Mouse (Mus musculus): ENCODE data around the gene 1600002K03Rik. TPM values are rescaled to one million over a fixed set of nuclear protein-coding genes. Genes with fewer than 3 reads are reported as not detected.

Gene 1600002K03Rik
- total RNA-seq, 2 experiments from 2014 or later, result 7.0 to 7.4 TPM

Other genes with a start within 250 kb of the 1600002K03Rik start
- gene Arid3a, start 245.9 kb upstream of the 1600002K03Rik start, total RNA-seq (2021), result 1 to 10 TPM; 7.5 to 8.5 TPM
- gene Wdr18, start 212.8 kb upstream of the 1600002K03Rik start, total RNA-seq (2021), result 10 to 100 TPM; 44.8 to 47.0 TPM
- gene Grin3b, start 202.2 kb upstream of the 1600002K03Rik start, total RNA-seq (2021), result under 1 TPM in 1 of 2 experiments, not detected in 1; 0.15 TPM
- gene Tmem259, start 188.6 kb upstream of the 1600002K03Rik start, total RNA-seq (2021), result 100 to 1,000 TPM; 124 TPM
- gene Cnn2, start 184.4 kb upstream of the 1600002K03Rik start, total RNA-seq (2021), result 1 to 10 TPM; 5.4 to 5.6 TPM
- 10 to 100 TPM; 10.7 to 11.0 TPM for gene Abca7, start 176.4 kb upstream of the 1600002K03Rik start, total RNA-seq (2021)
- gene Arhgap45, start 156.3 kb upstream of the 1600002K03Rik start, total RNA-seq (2021), result 1 to 10 TPM; 3.7 to 4.4 TPM
- 10 to 100 TPM; 77.8 to 79.1 TPM for gene Polr2e, start 133.1 kb upstream of the 1600002K03Rik start, total RNA-seq (2021)
- 100 to 1,000 TPM; 440 to 464 TPM for gene Gpx4, start 125.8 kb upstream of the 1600002K03Rik start, total RNA-seq (2021)
- gene Sbno2, start 67.4 kb upstream of the 1600002K03Rik start, total RNA-seq (2021), result 10 to 100 TPM; 22.4 to 23.4 TPM
- 10 to 100 TPM; 96.8 to 97.7 TPM for gene Stk11, start 57.1 kb upstream of the 1600002K03Rik start, total RNA-seq (2021)
- 100 to 1,000 TPM; 332 to 344 TPM for gene Atp5d, start 34.3 kb upstream of the 1600002K03Rik start, total RNA-seq (2021)
- 100 to 1,000 TPM; 331 to 341 TPM for gene Cbarp, start 32.1 kb upstream of the 1600002K03Rik start, total RNA-seq (2021)
- 10 to 100 TPM; 53.1 to 54.5 TPM for gene Midn, start 24.7 kb upstream of the 1600002K03Rik start, total RNA-seq (2021)
- 100 to 1,000 TPM in 1 of 2 experiments, 10 to 100 TPM in 1; 88.3 to 103 TPM for gene Cirbp, start 7.0 kb upstream of the 1600002K03Rik start, total RNA-seq (2021)
- 1 to 10 TPM; 7.1 to 9.7 TPM for gene Efna2, start 6.5 kb downstream of the 1600002K03Rik start, total RNA-seq (2021)
- 10 to 100 TPM; 41.4 to 49.6 TPM for gene Mum1, start 53.5 kb downstream of the 1600002K03Rik start, total RNA-seq (2021)
- gene Ndufs7, start 76.2 kb downstream of the 1600002K03Rik start, total RNA-seq (2021), result 100 to 1,000 TPM; 201 to 210 TPM
- 10 to 100 TPM; 29.8 to 33.1 TPM for gene Gamt, start 88.1 kb downstream of the 1600002K03Rik start, total RNA-seq (2021)
- 10 to 100 TPM; 91.2 to 95.4 TPM for gene Dazap1, start 88.5 kb downstream of the 1600002K03Rik start, total RNA-seq (2021)
- 100 to 1,000 TPM; 926 to 932 TPM for gene Rps15, start 119.5 kb downstream of the 1600002K03Rik start, total RNA-seq (2021)
- 100 to 1,000 TPM in 1 of 2 experiments, 10 to 100 TPM in 1; 98.3 to 110 TPM for gene Apc2, start 123.0 kb downstream of the 1600002K03Rik start, total RNA-seq (2021)
- 10 to 100 TPM; 23.5 to 25.7 TPM for gene 2310011J03Rik, start 147.6 kb downstream of the 1600002K03Rik start, total RNA-seq (2021)
- 1 to 10 TPM; 2.8 to 3.2 TPM for gene Pcsk4, start 156.6 kb downstream of the 1600002K03Rik start, total RNA-seq (2021)
- 10 to 100 TPM in 1 of 2 experiments, 1 to 10 TPM in 1; 9.6 to 11.0 TPM for gene Reep6, start 157.0 kb downstream of the 1600002K03Rik start, total RNA-seq (2021)
- 1 to 10 TPM; 4.7 to 7.2 TPM for gene Adamtsl5, start 175.5 kb downstream of the 1600002K03Rik start, total RNA-seq (2021)
- gene Plk5, start 183.5 kb downstream of the 1600002K03Rik start, total RNA-seq (2021), result 10 to 100 TPM; 33.4 to 36.6 TPM
- gene Mex3d, start 214.7 kb downstream of the 1600002K03Rik start, total RNA-seq (2021), result 10 to 100 TPM; 15.5 to 17.1 TPM
- gene Mbd3, start 226.6 kb downstream of the 1600002K03Rik start, total RNA-seq (2021), result 100 to 1,000 TPM; 147 to 149 TPM
- 100 to 1,000 TPM; 404 to 413 TPM for gene Uqcr11, start 233.9 kb downstream of the 1600002K03Rik start, total RNA-seq (2021)